Mouse (Mus musculus) testis, adult 2 months (tissue): ENCODE measurements around the gene Kcng1.

Source experiments
- CTCF ChIP-seq: fragments of 200-500 bp; IDR thresholded peaks from 2 replicates; pipeline ENCODE4 v1.5.1; 2012; ENCODE audit warnings: low read depth, mild to moderate bottlenecking, inconsistent platforms, low read length, moderate library complexity; ENCODE audit not compliant: control insufficient read depth, insufficient read depth, insufficient replicate concordance
- POLR2A ChIP-seq: fragments of 200-500 bp; IDR thresholded peaks from 2 replicates; pipeline ENCODE4 v1.6.1; 2012; ENCODE audit warnings: low read depth, mild to moderate bottlenecking, inconsistent platforms, low read length, moderate library complexity; ENCODE audit not compliant: control insufficient read depth

- no peak for TF ChIP-seq CTCF
- no peak for TF ChIP-seq POLR2A
Observed at GRCm38 (mm10) chr2:168245571-168245970, 36.0 kb downstream of the Kcng1 start.
